In the genomic region with DNA sequence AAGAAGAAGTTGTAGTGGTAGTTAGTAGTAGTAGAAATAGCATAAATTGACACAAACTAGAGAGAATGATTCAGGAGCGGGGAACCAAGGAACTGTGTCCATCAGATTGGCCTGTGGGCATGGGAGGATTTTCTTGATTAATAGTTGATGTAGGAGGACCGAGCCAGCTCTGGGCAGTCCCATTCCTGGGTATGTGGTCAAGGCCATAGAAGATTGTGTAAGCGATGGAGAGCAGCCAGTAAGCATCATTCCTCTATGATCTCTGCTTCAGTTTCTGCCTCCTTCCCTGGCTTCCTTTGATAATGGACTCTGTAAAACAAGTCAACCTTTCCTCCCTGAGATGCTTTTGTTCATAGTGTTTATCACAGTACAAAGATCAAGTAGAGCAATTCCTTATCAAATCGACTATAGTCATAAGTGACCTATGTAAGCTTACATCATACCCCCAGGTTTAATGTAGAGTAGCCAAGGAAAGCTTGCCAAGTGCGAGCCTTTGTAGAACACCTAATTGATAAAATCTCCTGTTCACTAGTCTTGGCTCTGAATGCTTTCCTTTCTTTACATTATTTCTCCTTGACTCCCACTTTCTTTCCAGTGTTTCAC, we compare ENCODE assay signal across 25 mouse cellular contexts. TPM values are rescaled to one million over a fixed set of nuclear protein-coding genes. Genes with fewer than 3 reads are reported as not detected.
DNase-seq lines count a peak whose midpoint lies in the region; ATAC-seq and TF ChIP-seq lines count a peak whose summit lies in the region.
"Had no signal": no experiment of that assay in that cellular context is flagged by ENCODE, and none has a peak within 500 bp of the region (broad histone marks: within the 10 kb centered on the region; RNA-seq: fewer than 3 reads in every experiment).

No protein-coding gene starts in this region.

- no peak overlapping the region; the same call in 1 of the 2 replicates for H3K4me2 ChIP-seq in intestine, postnatal 0 days (replicated peaks; ENCODE audit: low read depth)
- H3K4me2 ChIP-seq: embryonic facial prominence, embryonic 12.5 days; heart, embryonic 15.5 days; liver, embryonic 13.5 days; midbrain, embryonic 11.5 days; neural tube, embryonic 12.5 days had no signal

- ATAC-seq in intestine, postnatal 0 days, result peak; percentile 94
- ATAC-seq: CD4-positive, CD25-positive, alpha-beta regulatory T cell, adult 4 months; forebrain, embryonic 14.5 days; hindbrain, postnatal 0 days had no signal

- no peaks in the 10 kb centered on the region for H3K4me1 ChIP-seq in intestine, postnatal 0 days (replicated peaks; ENCODE audit: control insufficient read depth, insufficient read depth, low read length)
- H3K4me1 ChIP-seq: embryonic facial prominence, embryonic 12.5 days; heart, embryonic 15.5 days; liver, embryonic 13.5 days; neural tube, embryonic 12.5 days had no signal

- H3ac ChIP-seq in C2C12 (ENCODE audit: control insufficient read depth, insufficient read length, low read depth), result no peak overlapping the region

- WGBS in intestine, postnatal 0 days, result 44% methylated on average over 5 of the region's 5 CpGs

- no peaks in the 10 kb centered on the region for H3K36me3 ChIP-seq in C2C12 (ENCODE audit: control insufficient read depth, insufficient read depth)
- no peaks in the 10 kb centered on the region for H3K36me3 ChIP-seq in intestine, postnatal 0 days (ENCODE audit: control insufficient read depth, insufficient read depth)
- H3K36me3 ChIP-seq: embryonic facial prominence, embryonic 12.5 days; heart, embryonic 15.5 days; liver, embryonic 13.5 days; neural tube, embryonic 12.5 days had no signal

- no peak for TF ChIP-seq CTCF in C2C12 (IDR thresholded peaks at IDR 0.05; ENCODE audit: control insufficient read depth, insufficient read depth, insufficient read length)
- no peak for TF ChIP-seq CTCF in intestine, postnatal 0 days (IDR thresholded peaks at IDR 0.05; ENCODE audit: low read depth)

- H3K9ac ChIP-seq in intestine, postnatal 0 days (ENCODE audit: low read depth, low read length), result no peak overlapping the region
- H3K9ac ChIP-seq: embryonic facial prominence, embryonic 12.5 days; heart, embryonic 15.5 days; liver, embryonic 13.5 days; neural tube, embryonic 12.5 days had no signal

- H3K27ac ChIP-seq in intestine, postnatal 0 days (ENCODE audit: low read depth, low read length), result peak overlapping the region; percentile 83
- H3K27ac ChIP-seq: embryonic facial prominence, embryonic 12.5 days; heart, adult 2 months; heart, embryonic 15.5 days; hindbrain, postnatal 0 days; left cerebral cortex, adult 2 months; liver, embryonic 13.5 days; neural tube, embryonic 12.5 days had no signal

- H3K79me3 ChIP-seq in C2C12 (ENCODE audit: low read depth), result no peaks in the 10 kb centered on the region

- H3K4me3 ChIP-seq in C2C12 (ENCODE audit: insufficient read depth, poor library complexity, severe bottlenecking), result no peak overlapping the region
- no peak overlapping the region for H3K4me3 ChIP-seq in intestine, postnatal 0 days (ENCODE audit: low read depth, low read length)
- H3K4me3 ChIP-seq: embryonic facial prominence, embryonic 12.5 days; erythroblast, embryonic 14.5 days; heart, adult 2 months; heart, embryonic 15.5 days; left cerebral cortex, adult 2 months; liver, embryonic 13.5 days; neural tube, embryonic 12.5 days had no signal

- peak; percentile 74 for DNase-seq in 3T3-L1 (ENCODE audit: low read depth, low spot score)
- DNase-seq in adrenal gland, adult 8-10 months, result peak; percentile 72
- no peak for DNase-seq in cerebellum, postnatal 25 days
- DNase-seq in right cerebral cortex, adult 18-20 months, result no peak
- DNase-seq in cerebellum, postnatal 14 days, result no peak
- DNase-seq: cerebellum, adult 8-10 months; gastrocnemius, postnatal 14 days; heart, adult 2 months; kidney, adult 2 months; kidney, postnatal 10 days; left cerebral cortex, postnatal 4 days; liver, embryonic 13.5 days; right cerebral cortex, postnatal 14 days; thymus, postnatal 4 days had no signal

- no peaks in the 10 kb centered on the region for H3K27me3 ChIP-seq in C2C12 (ENCODE audit: control insufficient read depth, insufficient read depth, insufficient read length)
- H3K27me3 ChIP-seq in intestine, postnatal 0 days (replicated peaks; ENCODE audit: control insufficient read depth, insufficient read depth, low read length), result no peaks in the 10 kb centered on the region
- H3K27me3 ChIP-seq: embryonic facial prominence, embryonic 12.5 days; heart, embryonic 15.5 days; liver, embryonic 13.5 days; neural tube, embryonic 12.5 days had no signal

- no peaks in the 10 kb centered on the region for H3K9me3 ChIP-seq in intestine, postnatal 0 days (ENCODE audit: control insufficient read depth)
- H3K9me3 ChIP-seq: embryonic facial prominence, embryonic 12.5 days; heart, embryonic 15.5 days; liver, embryonic 13.5 days; neural tube, embryonic 12.5 days had no signal

- H3K79me2 ChIP-seq in C2C12 (ENCODE audit: control insufficient read depth, insufficient read depth), result no peaks in the 10 kb centered on the region

TF ChIP-seq in C2C12, 6 proteins besides CTCF, POLR2A, EP300 and RAD21:
- TF ChIP-seq MAX (IDR thresholded peaks at IDR 0.05), result no peak
- TF ChIP-seq CEBPB (IDR thresholded peaks at IDR 0.05; ENCODE audit: low read depth), result peak; percentile 4

RNA-seq across cellular contexts. Expression of gene Tmem243, which starts 43.1 kb away (rescaled TPM):
- 5.5 TPM for polyA plus RNA-seq in C2C12 (2012; fragmentation: generic; extraction: Trizol)
- 10 to 100 TPM; 25.5 to 38.9 (median 31.9) TPM for total RNA-seq in adrenal gland, adult 8-10 months (2022)
- 116 and 117 TPM in 2 replicates for polyA plus RNA-seq in intestine, postnatal 0 days (2015; fragmentation: Nextera tagmentation; extraction: Ambion mirVana)

Comparison
In these comparisons a context has a peak if more than half of its experiments do, and no peak if none do; other contexts are left out.
1. DNase-seq: peak in 3T3-L1 (single experiment) and adrenal gland, adult 8-10 months (single experiment); none in cerebellum, postnatal 25 days (0 of 2), right cerebral cortex, adult 18-20 months (single experiment) and cerebellum, postnatal 14 days (0 of 2).
2. RNA of gene Tmem243, which starts 43.1 kb away (polyA plus RNA-seq): 116 to 117 TPM in intestine, postnatal 0 days; 5.5 TPM in C2C12 (single experiment); every median in the first group is over 10 times any median in the second.